Mouse (Mus musculus) hindbrain, postnatal 0 days (tissue): Measurements from ENCODE around the gene Slc10a7. TPM values are rescaled to one million over a fixed set of nuclear protein-coding genes. Genes with fewer than 3 reads are reported as not detected.

Experiments used
- ATAC-seq: fragments of 200-750 bp; cut with Nextera tagmentation; 2 replicates; pipeline ENCODE4 v1.8.0; 2017; ENCODE audit warnings: mild to moderate bottlenecking, moderate TSS enrichment, moderate library complexity
- DNase-seq: peaks from one replicate; pipeline ENCODE4 v3.0.0-alpha.2; 2015; ENCODE audit warnings: low spot score
- H3K27ac ChIP-seq: fragments of 300-500 bp; sonication (generic); 2 replicates; pipeline ENCODE4 v1.5.1; 2014; ENCODE audit warnings: mild to moderate bottlenecking
- H3K27me3 ChIP-seq: fragments of 300-500 bp; sonication (generic); 2 replicates; pipeline ENCODE4 v1.6.1; 2014; ENCODE audit warnings: low read length, mixed read lengths; ENCODE audit not compliant: insufficient read depth
- H3K36me3 ChIP-seq: fragments of 300-500 bp; sonication (generic); 2 replicates; pipeline ENCODE4 v1.6.1; 2014; ENCODE audit warnings: low read length, mixed read lengths; ENCODE audit not compliant: insufficient read depth
- H3K4me1 ChIP-seq: fragments of 300-500 bp; sonication (generic); 2 replicates; pipeline ENCODE4 v1.6.1; 2014; ENCODE audit warnings: antibody characterized with exemption, low read length, mixed read lengths; ENCODE audit not compliant: insufficient read depth
- H3K4me2 ChIP-seq: fragments of 300-500 bp; sonication (generic); 2 replicates; pipeline ENCODE4 v1.6.1; 2014; ENCODE audit warnings: low read depth, mild to moderate bottlenecking, low read length, moderate library complexity, mixed read lengths
- H3K4me3 ChIP-seq: fragments of 300-500 bp; sonication (generic); 2 replicates; pipeline ENCODE4 v1.5.1; 2014; ENCODE audit warnings: low read length
- H3K9ac ChIP-seq: fragments of 300-500 bp; sonication (generic); replicated peaks from 2 replicates; pipeline ENCODE4 v1.6.1; 2014; ENCODE audit warnings: mild to moderate bottlenecking, low read length, moderate library complexity, mixed read lengths
- H3K9me3 ChIP-seq: fragments of 300-500 bp; sonication (generic); 2 replicates; pipeline ENCODE4 v1.6.1; 2016; ENCODE audit warnings: low read length, mixed read lengths
- CTCF ChIP-seq: IDR thresholded peaks from 2 replicates; pipeline ENCODE4 v1.5.1; 2016; ENCODE audit warnings: antibody characterized with exemption, control low read depth, low read depth
- WGBS: fragments of 180-500 bp; shearing (Covaris S2); extraction: QIAGEN DNeasy Blood & Tissue Kit; methylation state at CpG from one replicate; pipeline ENCODE4 v1.1.7; 2014; 5-methylcytosine and 5-hydroxymethylcytosine counted together
- polyA plus RNA-seq: library from polyadenylated mRNA; unstranded; fragments of >200 nt; fragmentation: Nextera tagmentation; extraction: Ambion mirVana; gene quantifications from 2 replicates; pipeline ENCODE4 v1.2.1, GENCODE M21; 2015
- total RNA-seq: library from RNA; depleted of rRNA; stranded (reverse); fragments of >200 nt; gene quantifications from 2 replicates; pipeline ENCODE4 v1.2.3, GENCODE M21; 2014

The Slc10a7 gene
- total and polyA plus RNA-seq, 2 experiments from 2014 or later, result 6.9 to 10.5 TPM

- Histone ChIP-seq H3K27me3 (no peaks in the 10 kb centered on the region), H3K36me3 (no peaks in the 10 kb centered on the region), H3K4me1 (no peaks in the 10 kb centered on the region), H3K4me2 (no peak overlapping the region), H3K9me3 (no peaks in the 10 kb centered on the region), H3K27ac (no peak overlapping the region), H3K4me3 (no peak overlapping the region), H3K9ac (no peak overlapping the region)
- DNase-seq (no peak), ATAC-seq (no peak)
- TF ChIP-seq CTCF, result no peak
- 78% methylated on average over 5 of the region's 5 CpGs for WGBS
Measured at GRCm38 (mm10) chr8:78642376-78642775, 133.2 kb downstream of the Slc10a7 start.

- Histone ChIP-seq H3K27ac (no peak overlapping the region), H3K9ac (no peak overlapping the region), H3K4me1 (no peaks in the 10 kb centered on the region), H3K4me3 (no peak overlapping the region), H3K36me3 (no peaks in the 10 kb centered on the region), H3K4me2 (no peak overlapping the region), H3K27me3 (no peaks in the 10 kb centered on the region), H3K9me3 (no peaks in the 10 kb centered on the region)
- DNase-seq, result no peak
- WGBS, result 61% methylated on average over 8 of the region's 8 CpGs
- TF ChIP-seq CTCF, result no peak
- ATAC-seq, result no peak
Measured at GRCm38 (mm10) chr8:78647000-78647656, 138.0 kb downstream of the Slc10a7 start.

GRCm38 (mm10) chr8:78647846-78648245 lies 138.7 kb downstream of the Slc10a7 start:
- no peak overlapping the region for H3K4me2 ChIP-seq
- H3K27ac ChIP-seq, result no peak overlapping the region
- no peak overlapping the region for H3K9ac ChIP-seq
- H3K4me1 ChIP-seq, result no peaks in the 10 kb centered on the region
- no peak for DNase-seq
- WGBS, result 71% methylated on average over 4 of the region's 4 CpGs
- no peaks in the 10 kb centered on the region for H3K36me3 ChIP-seq
- H3K4me3 ChIP-seq, result no peak overlapping the region
- H3K27me3 ChIP-seq, result no peaks in the 10 kb centered on the region
- ATAC-seq, result no peak
- no peak for TF ChIP-seq CTCF
- H3K9me3 ChIP-seq, result no peaks in the 10 kb centered on the region

- WGBS, result 34% methylated on average over 7 of the region's 7 CpGs
- no peak overlapping the region for H3K4me2 ChIP-seq
Measured at GRCm38 (mm10) chr8:78648918-78649317, 139.8 kb downstream of the Slc10a7 start.

GRCm38 (mm10) chr8:78651670-78652069 lies 142.5 kb downstream of the Slc10a7 start:
- Histone ChIP-seq H3K9me3 (no peaks in the 10 kb centered on the region), H3K36me3 (no peaks in the 10 kb centered on the region), H3K27ac (no peak overlapping the region), H3K4me3 (no peak overlapping the region), H3K4me2 (no peak overlapping the region), H3K4me1 (no peaks in the 10 kb centered on the region), H3K27me3 (no peaks in the 10 kb centered on the region), H3K9ac (no peak overlapping the region)
- TF ChIP-seq CTCF, result peak; percentile 59
- ATAC-seq (no peak), DNase-seq (peak; percentile 41)
- WGBS, result 74% methylated on average over 3 of the region's 3 CpGs

More at GRCm38 (mm10) chr8:78648918-78649317, 139.8 kb downstream of the Slc10a7 start:
- no peak overlapping the region for H3K27ac ChIP-seq
- ATAC-seq, result no peak
- TF ChIP-seq CTCF, result peak; percentile 89
- H3K4me3 ChIP-seq, result no peak overlapping the region
- DNase-seq, result peak; percentile 87
- no peaks in the 10 kb centered on the region for H3K36me3 ChIP-seq
- no peaks in the 10 kb centered on the region for H3K9me3 ChIP-seq
- H3K27me3 ChIP-seq, result no peaks in the 10 kb centered on the region
- no peaks in the 10 kb centered on the region for H3K4me1 ChIP-seq
- no peak overlapping the region for H3K9ac ChIP-seq

- no peak overlapping the region for H3K4me2 ChIP-seq
- H3K9ac ChIP-seq, result no peak overlapping the region
- no peak; the same call in 1 of the 2 replicates for TF ChIP-seq CTCF
- H3K4me1 ChIP-seq, result no peaks in the 10 kb centered on the region
- no peaks in the 10 kb centered on the region for H3K36me3 ChIP-seq
- H3K9me3 ChIP-seq, result no peaks in the 10 kb centered on the region
- DNase-seq (no peak), ATAC-seq (no peak)
- 3% methylated on average over 1 of the region's 1 CpGs for WGBS
- no peak overlapping the region for H3K27ac ChIP-seq
- no peaks in the 10 kb centered on the region for H3K27me3 ChIP-seq
- no peak overlapping the region for H3K4me3 ChIP-seq
Measured at GRCm38 (mm10) chr8:78655351-78656045, 146.4 kb downstream of the Slc10a7 start.
